Mouse (Mus musculus): ENCODE data around the gene Snrnp25.

DNA sequence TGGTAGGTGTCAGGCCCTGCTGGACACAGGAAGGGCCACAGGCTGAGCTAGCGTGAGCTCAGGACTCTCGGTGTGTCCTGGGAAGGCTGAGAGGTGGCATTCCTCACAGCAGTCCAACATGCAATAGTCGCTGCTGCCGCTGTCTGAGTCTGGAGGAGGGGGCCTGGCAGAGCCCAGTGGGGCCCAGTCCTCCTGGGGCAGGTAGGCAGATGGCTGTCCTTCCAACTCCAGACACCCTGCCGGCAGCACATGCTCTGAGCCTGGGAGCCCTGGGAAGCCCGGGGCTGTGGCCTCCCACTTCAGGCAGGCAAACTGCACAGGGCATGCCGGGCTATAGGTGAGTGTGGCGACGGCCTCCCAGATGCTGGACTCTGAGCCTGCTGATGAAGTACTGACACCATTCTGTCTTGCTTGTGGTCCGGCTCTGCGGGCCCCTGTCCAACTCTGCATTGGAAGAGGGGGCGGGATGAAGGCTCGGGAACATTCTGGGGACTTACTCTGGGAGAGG is 14.6 kb upstream of the Snrnp25 start:
- no peak for TF ChIP-seq CTCF (IDR thresholded peaks at IDR 0.05; ENCODE audit: low read depth)
- TF ChIP-seq EP300 (optimal IDR thresholded peaks at IDR 0.05): no peak
